Mouse (Mus musculus) MEL (cell line): ENCODE measurements around the gene Anxa9. TPM values are rescaled to one million over a fixed set of nuclear protein-coding genes. Genes with fewer than 3 reads are reported as not detected.
A peak's percentile ranks its signal among the peaks of the same experiment; 100 is the strongest.

Source experiments
- DNase-seq: peaks from one replicate; pipeline ENCODE4 v3.0.0; 2011; ENCODE audit warnings: low read depth, low spot score
- H3K27ac ChIP-seq: 2 replicates; pipeline ENCODE4 v1.5.1; 2012; ENCODE audit warnings: low read depth, mild to moderate bottlenecking, control low read depth, low read length, moderate library complexity; ENCODE audit not compliant: control insufficient read depth
- H3K27me3 ChIP-seq, 2 experiments: fragments of 150-350 bp in 1 of 2; sonication (generic) in 1 of 2; 2 replicates each; pipeline ENCODE4 v1.6.1; 2012; ENCODE audit warnings: low read length in 2 of 2, mild to moderate bottlenecking in 2 of 2, improper control_type of control experiment in 1 of 2, moderate library complexity in 1 of 2; ENCODE audit not compliant: insufficient read depth in 2 of 2, control insufficient read depth in 1 of 2
- H3K36me3 ChIP-seq, 2 experiments: 2 replicates each; pipeline ENCODE4 v1.6.1; 2012 to 2014; ENCODE audit warnings: low read length in 2 of 2, improper control_type of control experiment in 1 of 2, inconsistent platforms in 1 of 2, mild to moderate bottlenecking in 1 of 2; ENCODE audit not compliant: insufficient read depth in 2 of 2, control insufficient read depth in 1 of 2
- H3K4me1 ChIP-seq, 2 experiments: fragments of 150-350 bp in 1 of 2; sonication (generic) in 1 of 2; 2 replicates each; pipeline ENCODE4 v1.6.1; 2012; ENCODE audit warnings: low read length in 2 of 2, improper control_type of control experiment in 1 of 2, mild to moderate bottlenecking in 1 of 2; ENCODE audit not compliant: insufficient read depth in 2 of 2, control insufficient read depth in 1 of 2
- H3K4me3 ChIP-seq, 2 experiments: fragments of 150-350 bp in 1 of 2; sonication (generic) in 1 of 2; 2 replicates each; pipeline ENCODE4 v1.5.1; 2012; ENCODE audit warnings: low read depth in 2 of 2, low read length in 2 of 2, mild to moderate bottlenecking in 2 of 2, moderate library complexity in 2 of 2, control low read depth in 1 of 2, improper control_type of control experiment in 1 of 2; ENCODE audit not compliant: control insufficient read depth in 1 of 2, insufficient read depth in 1 of 2
- H3K79me2 ChIP-seq: 2 replicates; pipeline ENCODE4 v1.6.1; 2012; ENCODE audit warnings: mild to moderate bottlenecking, low read length, moderate library complexity; ENCODE audit not compliant: control insufficient read depth, poor library complexity, insufficient read depth
- H3K9ac ChIP-seq: 2 replicates; pipeline ENCODE4 v1.6.1; 2012; ENCODE audit warnings: low read depth, mild to moderate bottlenecking, control low read depth, low read length, moderate library complexity; ENCODE audit not compliant: control insufficient read depth, poor library complexity, severe bottlenecking
- H3K9me3 ChIP-seq: fragments of 150-350 bp; sonication (generic); replicated peaks from 2 replicates; pipeline ENCODE4 v1.6.1; 2012; ENCODE audit warnings: mild to moderate bottlenecking, low read length, improper control_type of control experiment, moderate library complexity; ENCODE audit not compliant: insufficient read depth
- BHLHE40 ChIP-seq: IDR thresholded peaks from 2 replicates; pipeline ENCODE4 v1.6.1; 2012; ENCODE audit warnings: low read depth, mild to moderate bottlenecking, inconsistent platforms, low read length, improper control_type of control experiment, borderline replicate concordance
- CHD1 ChIP-seq: IDR thresholded peaks from 2 replicates; pipeline ENCODE4 v1.6.1; 2012; ENCODE audit warnings: low read depth, mild to moderate bottlenecking, inconsistent platforms, low read length, improper control_type of control experiment
- CTCF ChIP-seq, 3 experiments: IDR thresholded peaks in 2 of 3; conservative IDR thresholded peaks in 1 of 3; 2 replicates each; pipeline ENCODE4 v1.5.1; 2011 to 2012; ENCODE audit warnings: low read length in 3 of 3, low read depth in 2 of 3, mild to moderate bottlenecking in 2 of 3, improper control_type of control experiment in 1 of 3, inconsistent platforms in 1 of 3, mixed read lengths in 1 of 3, moderate library complexity in 1 of 3; ENCODE audit not compliant: control insufficient read depth in 1 of 3, insufficient read depth in 1 of 3, poor library complexity in 1 of 3, severe bottlenecking in 1 of 3
- E2F4 ChIP-seq: IDR thresholded peaks from 2 replicates; pipeline ENCODE4 v1.6.1; 2011; ENCODE audit warnings: low read depth, low read length, improper control_type of control experiment, borderline replicate concordance
- EP300 ChIP-seq, 2 experiments: IDR thresholded peaks; 2 replicates each; pipeline ENCODE4 v1.6.1; 2011; ENCODE audit warnings: improper control_type of control experiment in 2 of 2, low read length in 2 of 2, low read depth in 1 of 2, mild to moderate bottlenecking in 1 of 2
- GABPA ChIP-seq: IDR thresholded peaks from 2 replicates; pipeline ENCODE4 v1.6.1; 2012; ENCODE audit warnings: low read depth, mild to moderate bottlenecking, inconsistent platforms, low read length, improper control_type of control experiment, moderate library complexity
- KAT2A ChIP-seq: conservative IDR thresholded peaks from 2 replicates; pipeline ENCODE4 v1.6.1; 2012; ENCODE audit warnings: low read depth, low read length, improper control_type of control experiment, inconsistent platforms
- MAFK ChIP-seq: IDR thresholded peaks from 2 replicates; pipeline ENCODE4 v1.6.1; 2011; ENCODE audit warnings: low read depth, mild to moderate bottlenecking, low read length, improper control_type of control experiment, borderline replicate concordance
- MAX ChIP-seq: IDR thresholded peaks from 2 replicates; pipeline ENCODE4 v1.6.1; 2011; ENCODE audit warnings: low read length, improper control_type of control experiment
- MEF2A ChIP-seq: IDR thresholded peaks from 2 replicates; pipeline ENCODE4 v1.6.1; 2014; ENCODE audit warnings: low read depth, mild to moderate bottlenecking, inconsistent platforms, low read length, improper control_type of control experiment; ENCODE audit not compliant: poor library complexity, insufficient replicate concordance, severe bottlenecking; ENCODE audit errors: extremely low read depth
- MXI1 ChIP-seq: IDR thresholded peaks from 2 replicates; pipeline ENCODE4 v1.6.1; 2011; ENCODE audit warnings: mild to moderate bottlenecking, low read depth, low read length, improper control_type of control experiment
- MYB ChIP-seq: IDR thresholded peaks from 2 replicates; pipeline ENCODE4 v1.6.1; 2011; ENCODE audit warnings: mild to moderate bottlenecking, low read depth, low read length, improper control_type of control experiment
- MYC ChIP-seq: IDR thresholded peaks from 2 replicates; pipeline ENCODE4 v1.6.1; 2011; ENCODE audit warnings: low read depth, mild to moderate bottlenecking, low read length, improper control_type of control experiment, moderate library complexity
- NELFE ChIP-seq: IDR thresholded peaks from 2 replicates; pipeline ENCODE4 v1.6.1; 2011; ENCODE audit warnings: low read depth, low read length, improper control_type of control experiment
- POLR2A ChIP-seq, 2 experiments: IDR thresholded peaks; 2 replicates each; pipeline ENCODE4 v1.6.1; 2011 to 2012; ENCODE audit warnings: low read length in 2 of 2, mild to moderate bottlenecking in 2 of 2, control low read depth in 1 of 2, improper control_type of control experiment in 1 of 2, low read depth in 1 of 2, moderate library complexity in 1 of 2; ENCODE audit not compliant: control insufficient read depth in 1 of 2, insufficient read depth in 1 of 2, poor library complexity in 1 of 2
- RAD21 ChIP-seq: IDR thresholded peaks from 2 replicates; pipeline ENCODE4 v1.6.1; 2011; ENCODE audit warnings: mild to moderate bottlenecking, low read depth, low read length, improper control_type of control experiment
- TAL1 ChIP-seq: IDR thresholded peaks from 2 replicates; pipeline ENCODE4 v1.6.1; 2012; ENCODE audit warnings: mild to moderate bottlenecking, inconsistent platforms, low read length, moderate library complexity, mixed read lengths
- TBP ChIP-seq: IDR thresholded peaks from 2 replicates; pipeline ENCODE4 v1.8.0; 2011; ENCODE audit warnings: low read depth, low read length, improper control_type of control experiment
- TCF12 ChIP-seq: IDR thresholded peaks from 2 replicates; pipeline ENCODE4 v1.6.1; 2014; ENCODE audit warnings: low read depth, mild to moderate bottlenecking, inconsistent platforms, low read length, improper control_type of control experiment, moderate library complexity
- USF1 ChIP-seq: IDR thresholded peaks from 2 replicates; pipeline ENCODE4 v1.6.1; 2014; ENCODE audit warnings: low read depth, mild to moderate bottlenecking, inconsistent platforms, low read length, improper control_type of control experiment, moderate library complexity
- ZC3H11A ChIP-seq: IDR thresholded peaks from 2 replicates; pipeline ENCODE4 v1.6.1; 2012; ENCODE audit warnings: low read depth, mild to moderate bottlenecking, inconsistent platforms, low read length, improper control_type of control experiment
- ZKSCAN1 ChIP-seq: IDR thresholded peaks from 2 replicates; pipeline ENCODE4 v1.6.1; 2012; ENCODE audit warnings: low read depth, mild to moderate bottlenecking, inconsistent platforms, low read length, improper control_type of control experiment, moderate library complexity
- ZNF384 ChIP-seq: IDR thresholded peaks from 2 replicates; pipeline ENCODE4 v1.6.1; 2012; ENCODE audit warnings: low read depth, mild to moderate bottlenecking, inconsistent platforms, low read length, improper control_type of control experiment
- polyA plus RNA-seq, 2 experiments: library from polyadenylated mRNA; stranded (reverse) in 1 of 2; unstranded in 1 of 2; fragments of >175 nt in 1 of 2; fragments of >200 nt in 1 of 2; gene quantifications; 2 replicates each; pipeline versions ENCODE4 v1.2.1 to v1.2.4; 2012; ENCODE audit warnings: low replicate concordance in 2 of 2, low read depth in 1 of 2; ENCODE audit not compliant: insufficient read length in 2 of 2, insufficient read depth in 1 of 2, missing spikeins in 1 of 2
- total RNA-seq: library from RNA; depleted of rRNA; stranded (reverse); fragments of 300-350 nt; gene quantifications from 2 replicates; pipeline ENCODE4 v1.2.3, GENCODE M21; 2012

Gene Anxa9
- total and polyA plus RNA-seq, 3 experiments: 7.7 to 33.9 TPM; not detected in 1

GRCm38 (mm10) chr3:95250783-95251424 lies 56.1 kb downstream of the Anxa9 start, which contains the start of gene Bnipl:
Bnipl (minus strand) TSS chr3:95251193.
- DNase-seq: no peak
- Histone ChIP-seq H3K9me3 (no peaks in the 10 kb centered on the region), H3K79me2 (no peaks in the 10 kb centered on the region), H3K27me3 (no peaks in the 10 kb centered on the region), H3K36me3 (peaks cover 4 to 21% of the 10 kb centered on the region in 2 experiments), H3K4me1 (peaks cover 19 to 23% of the 10 kb centered on the region in 2 experiments), H3K4me3 (no peak within 1 kb of the TSS), H3K27ac (no peak within 1 kb of the TSS), H3K9ac (no peak within 1 kb of the TSS)
- TF ChIP-seq ZNF384 (no peak), MAX (no peak), KAT2A (no peak), RAD21 (no peak)

GRCm38 (mm10) chr3:95250361-95250760 lies 56.6 kb downstream of the Anxa9 start:
- Histone ChIP-seq H3K27ac (no peak overlapping the region), H3K9me3 (no peaks in the 10 kb centered on the region)
- no peak for TF ChIP-seq BHLHE40
- TF ChIP-seq, all 39 proteins: peak for 0

DNA sequence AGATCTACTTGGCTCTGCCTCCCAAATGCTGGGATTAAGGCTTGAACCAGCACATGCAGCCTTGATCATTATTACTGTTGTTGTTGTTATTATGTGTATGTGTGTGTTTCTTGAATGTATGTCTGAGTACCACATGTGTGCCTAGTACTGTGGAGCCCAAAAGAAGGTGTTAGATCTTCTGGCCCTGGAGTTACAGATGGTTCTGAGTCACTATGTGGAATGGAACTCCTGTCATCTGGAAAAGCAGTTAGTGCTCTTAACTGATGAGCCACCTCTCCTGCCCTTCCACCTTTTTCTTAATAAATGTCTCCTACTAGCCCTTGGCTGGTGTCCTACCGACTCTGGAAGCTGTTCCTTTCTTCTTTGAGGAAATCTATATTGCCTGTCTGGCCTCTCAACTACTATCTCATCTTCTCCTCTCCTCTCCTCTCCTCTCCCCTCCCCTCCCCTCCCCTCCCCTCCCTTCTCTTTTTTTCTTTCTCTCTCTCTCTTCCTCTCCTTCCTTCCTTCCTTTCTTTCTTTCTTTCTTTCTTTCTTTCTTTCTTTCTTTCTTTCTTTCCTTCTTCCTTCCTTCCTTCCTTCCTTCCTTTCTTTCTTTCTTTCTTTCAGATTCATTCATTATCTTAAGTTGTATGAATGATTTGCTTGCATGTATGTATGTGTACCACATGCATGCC lies 59.2 kb downstream of the Anxa9 start:
- Histone ChIP-seq H3K27me3 (no peaks in the 10 kb centered on the region), H3K4me1 (peaks cover 25 to 32% of the 10 kb centered on the region in 2 experiments), H3K36me3 (peaks cover 0 to 25% of the 10 kb centered on the region in 2 experiments; a peak in 2 of 4 replicates), H3K79me2 (no peaks in the 10 kb centered on the region), H3K9ac (peak overlapping the region; percentile 34), H3K9me3 (no peaks in the 10 kb centered on the region), H3K4me3 (peak overlapping the region in 1 of 2 experiments; percentile 1; a peak in 2 of 4 replicates), H3K27ac (peak overlapping the region; percentile 92)
- DNase-seq: peak; percentile 71
- TF ChIP-seq NELFE (no peak; the same call in 1 of the 2 replicates), CHD1 (no peak), USF1 (no peak), TBP (no peak), TCF12 (peak; percentile 27; the same call in 1 of the 2 replicates), CTCF (IDR thresholded peaks at IDR 0.05 in 2 of 3, conservative IDR thresholded peaks at IDR 0.05 in 1 of 3; ENCODE audit: control insufficient read depth in 1 of 3, insufficient read depth in 1 of 3, low read depth in 2 of 3, low read length in 3 of 3, poor library complexity in 1 of 3, severe bottlenecking in 1 of 3) (no peak), E2F4 (no peak), ZC3H11A (peak; percentile 9; the same call in 1 of the 2 replicates), EP300 (IDR thresholded peaks at IDR 0.05; ENCODE audit: low read depth in 1 of 2, low read length in 2 of 2) (peak in 1 of 2 experiments; percentile 61; a peak in 3 of 4 replicates), MYC (no peak; the same call in 1 of the 2 replicates), KAT2A (0 out of 2 replicates have a peak, but pooled peaks have one; percentile 6), MAFK (no peak; the same call in 1 of the 2 replicates), MEF2A (no peak), POLR2A (IDR thresholded peaks at IDR 0.05; ENCODE audit: control insufficient read depth in 1 of 2, insufficient read depth in 1 of 2, low read depth in 1 of 2, low read length in 2 of 2, poor library complexity in 1 of 2) (no peak), ZKSCAN1 (no peak), GABPA (no peak), TAL1 (no peak), MYB (no peak), MXI1 (peak; percentile 62; the same call in 1 of the 2 replicates), ZNF384 (0 out of 2 replicates have a peak, but pooled peaks have one; percentile 51)

More at GRCm38 (mm10) chr3:95250361-95250760, 56.6 kb downstream of the Anxa9 start:
- Histone ChIP-seq H3K4me3 (no peak overlapping the region), H3K9ac (no peak overlapping the region), H3K79me2 (no peaks in the 10 kb centered on the region), H3K36me3 (peaks cover under 1 to 25% of the 10 kb centered on the region in 2 experiments), H3K27me3 (no peaks in the 10 kb centered on the region), H3K4me1 (peaks cover 24 to 29% of the 10 kb centered on the region in 2 experiments)
- DNase-seq: no peak
